Mouse (Mus musculus) kidney, postnatal 0 days (tissue): Measurements from ENCODE around the gene Anapc4. TPM values are rescaled to one million over a fixed set of nuclear protein-coding genes. Genes with fewer than 3 reads are reported as not detected.

Experiments used
- ATAC-seq: fragments of 200-750 bp; cut with Nextera tagmentation; replicated peaks from 2 replicates; pipeline ENCODE4 v1.8.0; 2017; ENCODE audit warnings: low read depth, moderate number of reproducible peaks, moderate TSS enrichment, moderate library complexity; ENCODE audit not compliant: low FRiP score
- DNase-seq: peaks from one replicate; pipeline ENCODE4 v3.0.0-alpha.2; 2016; ENCODE audit warnings: low spot score
- H3K27ac ChIP-seq: fragments of 300-500 bp; sonication (generic); 2 replicates; pipeline ENCODE4 v1.5.1; 2014; ENCODE audit warnings: mild to moderate bottlenecking
- H3K27me3 ChIP-seq: fragments of 300-500 bp; sonication (generic); 2 replicates; pipeline ENCODE4 v1.6.1; 2014; ENCODE audit warnings: low read length, mixed read lengths; ENCODE audit not compliant: insufficient read depth
- H3K36me3 ChIP-seq: fragments of 300-500 bp; sonication (generic); 2 replicates; pipeline ENCODE4 v1.6.1; 2014; ENCODE audit warnings: low read length, mixed read lengths; ENCODE audit not compliant: insufficient read depth
- H3K4me1 ChIP-seq: fragments of 300-500 bp; sonication (generic); replicated peaks from 2 replicates; pipeline ENCODE4 v1.6.1; 2014; ENCODE audit warnings: antibody characterized with exemption, low read length, mixed read lengths; ENCODE audit not compliant: insufficient read depth
- H3K4me2 ChIP-seq: fragments of 300-500 bp; sonication (generic); 2 replicates; pipeline ENCODE4 v1.6.1; 2014; ENCODE audit warnings: mild to moderate bottlenecking, low read length, moderate library complexity, mixed read lengths
- H3K4me3 ChIP-seq: fragments of 300-500 bp; sonication (generic); replicated peaks from 2 replicates; pipeline ENCODE4 v1.5.1; 2014; ENCODE audit warnings: low read depth, low read length
- H3K9ac ChIP-seq: fragments of 300-500 bp; sonication (generic); 2 replicates; pipeline ENCODE4 v1.6.1; 2014; ENCODE audit warnings: low read depth, low read length
- H3K9me3 ChIP-seq: fragments of 300-500 bp; sonication (generic); replicated peaks from 2 replicates; pipeline ENCODE4 v1.6.1; 2016; ENCODE audit warnings: low read length, inconsistent platforms, mixed read lengths
- CTCF ChIP-seq: IDR thresholded peaks from 2 replicates; pipeline ENCODE4 v1.5.1; 2016; ENCODE audit warnings: antibody characterized with exemption, low read depth, mild to moderate bottlenecking, moderate library complexity
- WGBS: fragments of 180-500 bp; shearing (Covaris S2); extraction: QIAGEN DNeasy Blood & Tissue Kit; methylation state at CpG from one replicate; pipeline ENCODE4 v1.1.7; 2014; 5-methylcytosine and 5-hydroxymethylcytosine counted together
- polyA plus RNA-seq: library from polyadenylated mRNA; unstranded; fragments of >200 nt; fragmentation: Nextera tagmentation; extraction: Ambion mirVana; gene quantifications from 2 replicates; pipeline ENCODE4 v1.2.1, GENCODE M21; 2015

Gene Anapc4
- polyA plus RNA-seq, 1 experiment from 2014 or later: 72.3 TPM

- Histone ChIP-seq H3K9ac (no peak overlapping the region), H3K27me3 (no peaks in the 10 kb centered on the region), H3K27ac (no peak overlapping the region), H3K4me3 (no peak overlapping the region), H3K9me3 (no peaks in the 10 kb centered on the region), H3K4me1 (no peaks in the 10 kb centered on the region), H3K36me3 (0 out of 2 replicates have a peak, but pooled peaks cover 4% of the 10 kb centered on the region), H3K4me2 (no peak overlapping the region)
- 75% methylated on average over 8 of the region's 8 CpGs for WGBS
- no peak for DNase-seq
- no peak for ATAC-seq
- TF ChIP-seq CTCF: no peak
Measured at GRCm38 (mm10) chr5:52806349-52806748, 27.5 kb upstream of the Anapc4 start.

- WGBS: 86% methylated on average over 7 of the region's 7 CpGs
- ATAC-seq (no peak), DNase-seq (no peak)
- Histone ChIP-seq H3K27me3 (no peaks in the 10 kb centered on the region), H3K9me3 (no peaks in the 10 kb centered on the region), H3K4me3 (no peak overlapping the region), H3K4me1 (no peaks in the 10 kb centered on the region), H3K36me3 (0 out of 2 replicates have a peak, but pooled peaks cover 4% of the 10 kb centered on the region), H3K27ac (no peak overlapping the region), H3K9ac (no peak overlapping the region), H3K4me2 (no peak overlapping the region)
- TF ChIP-seq CTCF: no peak
Measured at GRCm38 (mm10) chr5:52807030-52807429, 26.8 kb upstream of the Anapc4 start.

- no peak for TF ChIP-seq CTCF
- no peak for DNase-seq
- H3K4me3 ChIP-seq: no peak overlapping the region
- H3K4me1 ChIP-seq: no peaks in the 10 kb centered on the region
- WGBS: 98% methylated on average over 6 of the region's 6 CpGs
- no peak for ATAC-seq
- H3K27me3 ChIP-seq: no peaks in the 10 kb centered on the region
- no peak overlapping the region for H3K27ac ChIP-seq
- H3K9ac ChIP-seq: no peak overlapping the region
- no peak overlapping the region for H3K4me2 ChIP-seq
- 0 out of 2 replicates have a peak, but pooled peaks cover 10% of the 10 kb centered on the region for H3K36me3 ChIP-seq
- H3K9me3 ChIP-seq: no peaks in the 10 kb centered on the region
Measured at GRCm38 (mm10) chr5:52810446-52810845, 23.4 kb upstream of the Anapc4 start.

- H3K4me2 ChIP-seq: no peak overlapping the region
- no peak for TF ChIP-seq CTCF
- DNase-seq (no peak), ATAC-seq (no peak)
- H3K27me3 ChIP-seq: no peaks in the 10 kb centered on the region
- no peak overlapping the region for H3K9ac ChIP-seq
- H3K4me3 ChIP-seq: no peak overlapping the region
- no peaks in the 10 kb centered on the region for H3K9me3 ChIP-seq
- no peaks in the 10 kb centered on the region for H3K4me1 ChIP-seq
- no peak overlapping the region for H3K27ac ChIP-seq
- H3K36me3 ChIP-seq: 0 out of 2 replicates have a peak, but pooled peaks cover 10% of the 10 kb centered on the region
- 85% methylated on average over 14 of the region's 14 CpGs for WGBS
Measured at GRCm38 (mm10) chr5:52811056-52811455, 22.8 kb upstream of the Anapc4 start.

GRCm38 (mm10) chr5:52812456-52812855 is 21.4 kb upstream of the Anapc4 start:
- no peak for TF ChIP-seq CTCF
- 81% methylated on average over 10 of the region's 10 CpGs for WGBS
- H3K36me3 ChIP-seq: peaks cover 16% of the 10 kb centered on the region; the same call in 1 of the 2 replicates
- H3K27me3 ChIP-seq: no peaks in the 10 kb centered on the region
- H3K27ac ChIP-seq: no peak overlapping the region
- H3K9me3 ChIP-seq: no peaks in the 10 kb centered on the region
- no peak overlapping the region for H3K4me3 ChIP-seq
- H3K9ac ChIP-seq: no peak overlapping the region
- no peak overlapping the region for H3K4me2 ChIP-seq
- DNase-seq (no peak), ATAC-seq (no peak)
- H3K4me1 ChIP-seq: no peaks in the 10 kb centered on the region

GRCm38 (mm10) chr5:52813312-52813711 is 20.5 kb upstream of the Anapc4 start:
- 96% methylated on average over 7 of the region's 7 CpGs for WGBS
- no peak for TF ChIP-seq CTCF
- Histone ChIP-seq H3K4me1 (no peaks in the 10 kb centered on the region), H3K9ac (no peak overlapping the region), H3K4me2 (no peak overlapping the region), H3K9me3 (no peaks in the 10 kb centered on the region), H3K4me3 (no peak overlapping the region), H3K36me3 (peaks cover 13% of the 10 kb centered on the region; the same call in 1 of the 2 replicates), H3K27ac (no peak overlapping the region), H3K27me3 (no peaks in the 10 kb centered on the region)
- DNase-seq (no peak), ATAC-seq (no peak)

- Histone ChIP-seq H3K4me1 (no peaks in the 10 kb centered on the region), H3K4me3 (no peak overlapping the region), H3K9me3 (no peaks in the 10 kb centered on the region), H3K27me3 (no peaks in the 10 kb centered on the region), H3K9ac (no peak overlapping the region), H3K4me2 (no peak overlapping the region), H3K27ac (no peak overlapping the region), H3K36me3 (peaks cover 22% of the 10 kb centered on the region; the same call in 1 of the 2 replicates)
- no peak for DNase-seq
- no peak for TF ChIP-seq CTCF
- WGBS: 93% methylated on average over 7 of the region's 7 CpGs
- no peak for ATAC-seq
Measured at GRCm38 (mm10) chr5:52818676-52819075, 15.1 kb upstream of the Anapc4 start.
